Mouse (Mus musculus) forebrain, embryonic 15.5 days (tissue): ENCODE measurements around the gene Ubxn1. TPM values are rescaled to one million over a fixed set of nuclear protein-coding genes. Genes with fewer than 3 reads are reported as not detected.
"Not testable (repeated sequence)": the region's sequence is repeated elsewhere in the genome, so short reads cannot be mapped to it uniquely, and the experiment has no call there.

Experiments
- ATAC-seq: fragments of 200-750 bp; cut with Nextera tagmentation; replicated peaks from 2 replicates; pipeline ENCODE4 v1.8.0; 2017; ENCODE audit warnings: mild to moderate bottlenecking, moderate TSS enrichment, moderate library complexity
- H3K27ac ChIP-seq: fragments of 300-500 bp; sonication (generic); replicated peaks from 2 replicates; pipeline ENCODE4 v1.5.1; 2015; ENCODE audit warnings: mild to moderate bottlenecking, inconsistent platforms
- H3K27me3 ChIP-seq: fragments of 300-500 bp; sonication (generic); 2 replicates; pipeline ENCODE4 v1.6.1; 2015; ENCODE audit warnings: inconsistent platforms
- H3K36me3 ChIP-seq: fragments of 300-500 bp; sonication (generic); 2 replicates; pipeline ENCODE4 v1.6.1; 2015; ENCODE audit warnings: mild to moderate bottlenecking, inconsistent platforms
- H3K4me1 ChIP-seq: fragments of 300-500 bp; sonication (generic); 2 replicates; pipeline ENCODE4 v1.6.1; 2015; ENCODE audit warnings: inconsistent platforms
- H3K4me2 ChIP-seq: fragments of 300-500 bp; sonication (generic); replicated peaks from 2 replicates; pipeline ENCODE4 v1.6.1; 2015; ENCODE audit warnings: mild to moderate bottlenecking, inconsistent platforms
- H3K4me3 ChIP-seq: fragments of 300-500 bp; sonication (generic); 2 replicates; pipeline ENCODE4 v1.5.1; 2015; ENCODE audit warnings: mild to moderate bottlenecking, inconsistent platforms
- H3K9ac ChIP-seq: fragments of 300-500 bp; sonication (generic); replicated peaks from 2 replicates; pipeline ENCODE4 v1.6.1; 2015; ENCODE audit warnings: mild to moderate bottlenecking, inconsistent platforms
- H3K9me3 ChIP-seq: fragments of 300-500 bp; sonication (generic); 2 replicates; pipeline ENCODE4 v1.6.1; 2016; ENCODE audit warnings: inconsistent platforms
- WGBS: fragments of 180-500 bp; shearing (Covaris S2); methylation state at CpG from one replicate; pipeline ENCODE4 v1.1.7; 2015; ENCODE audit warnings: mixed read lengths; 5-methylcytosine and 5-hydroxymethylcytosine counted together
- polyA plus RNA-seq: library from polyadenylated mRNA; unstranded; fragments of >200 nt; fragmentation: Nextera tagmentation; extraction: Ambion mirVana; gene quantifications from 2 replicates; pipeline ENCODE4 v1.2.1, GENCODE M21; 2015

The Ubxn1 gene
- polyA plus RNA-seq, 1 experiment from 2014 or later, result 181 TPM

DNA sequence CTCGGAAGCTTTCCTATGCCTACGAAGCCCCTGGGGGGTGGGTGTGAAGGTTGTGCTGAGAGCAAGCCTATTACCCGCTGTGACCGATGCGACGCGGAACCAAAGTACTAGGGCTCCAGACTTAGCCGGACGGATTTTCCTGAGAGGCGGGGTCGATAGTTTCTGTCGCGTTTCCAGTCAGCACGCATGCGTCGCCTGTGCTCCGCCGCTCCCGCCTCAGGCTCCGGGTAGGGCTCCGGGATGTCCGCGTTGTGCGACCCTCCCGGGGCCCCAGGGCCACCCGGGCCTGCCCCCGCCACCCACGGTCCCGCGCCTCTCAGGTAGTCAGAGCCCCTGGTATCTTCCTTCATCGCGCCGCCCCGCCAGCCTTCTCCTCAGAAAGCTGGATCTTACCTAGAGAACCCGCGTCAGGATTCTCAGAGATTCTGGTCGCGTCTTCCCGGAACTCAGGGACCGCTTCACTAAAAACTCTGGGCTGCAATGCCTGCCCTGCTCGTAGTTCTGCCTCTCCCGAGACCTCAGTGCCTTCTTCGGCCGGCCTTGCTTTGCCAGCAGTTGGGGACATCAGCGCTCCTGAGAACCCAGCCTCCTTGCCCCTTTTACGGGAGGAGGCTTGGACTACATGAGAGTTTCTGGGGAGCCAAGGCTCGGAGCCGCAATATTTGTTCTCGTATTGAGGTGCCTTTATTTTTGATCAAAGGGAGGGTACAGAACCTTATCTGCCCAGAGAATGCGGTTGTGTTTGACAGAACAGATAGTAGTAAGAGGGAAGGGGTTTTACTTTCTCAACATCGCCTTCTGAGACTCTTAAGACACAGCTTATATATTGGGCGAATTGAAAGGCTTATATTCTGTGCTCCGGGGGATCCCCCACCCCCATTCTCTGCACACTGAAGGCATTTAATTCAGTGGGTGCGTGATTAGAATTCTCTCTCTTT is 21.8 kb downstream of the Ubxn1 start, which contains the start of gene Ints5:
Gene Ints5 (plus strand): TSS at position 177 of the 938 bp plus-strand sequence.
- H3K4me3 ChIP-seq, result peak within 1 kb of the TSS; percentile 86
- peak within 1 kb of the TSS; percentile 92 for H3K4me2 ChIP-seq
- peak within 1 kb of the TSS; percentile 95 for H3K9ac ChIP-seq
- no peaks in the 10 kb centered on the region for H3K27me3 ChIP-seq
- ATAC-seq, result peak; percentile 46
- WGBS, result 2% methylated on average over 54 of the region's 54 CpGs
- peaks cover 41% of the 10 kb centered on the region for H3K4me1 ChIP-seq
- H3K9me3 ChIP-seq, result no peaks in the 10 kb centered on the region
- H3K36me3 ChIP-seq, result peaks cover 25% of the 10 kb centered on the region
- peak within 1 kb of the TSS; percentile 87 for H3K27ac ChIP-seq

GRCm38 (mm10) chr19:8895397-8895960 is 24.2 kb downstream of the Ubxn1 start:
- Histone ChIP-seq H3K4me2 (no peak overlapping the region), H3K4me1 (peaks cover 43% of the 10 kb centered on the region), H3K36me3 (peaks cover 21% of the 10 kb centered on the region), H3K9ac (no peak overlapping the region), H3K4me3 (no peak overlapping the region), H3K27me3 (no peaks in the 10 kb centered on the region), H3K9me3 (no peaks in the 10 kb centered on the region), H3K27ac (no peak overlapping the region)
- ATAC-seq, result no peak
- 92% methylated on average over 9 of the region's 9 CpGs for WGBS

- H3K27ac ChIP-seq, H3K4me2 ChIP-seq, H3K9me3 ChIP-seq, ATAC-seq, H3K4me3 ChIP-seq, H3K27me3 ChIP-seq, H3K9ac ChIP-seq: not testable (repeated sequence)
- Histone ChIP-seq H3K36me3 (peaks cover 17% of the 10 kb centered on the region), H3K4me1 (peaks cover 43% of the 10 kb centered on the region)
- 84% methylated on average over 5 of the region's 5 CpGs for WGBS
These were observed 24.9 kb downstream of the Ubxn1 start for GRCm38 (mm10) chr19:8896231-8896630.

GRCm38 (mm10) chr19:8897211-8897864 is 26.0 kb downstream of the Ubxn1 start:
- 25% methylated on average over 21 of the region's 21 CpGs for WGBS
- peak overlapping the region; percentile 72 for H3K4me2 ChIP-seq
- peak overlapping the region; percentile 83 for H3K27ac ChIP-seq
- peak; percentile 57 for ATAC-seq
- not testable (repeated sequence) for H3K9me3 ChIP-seq, H3K27me3 ChIP-seq
- H3K4me3 ChIP-seq, result peak overlapping the region; percentile 62
- peak overlapping the region; percentile 91 for H3K9ac ChIP-seq
- peaks cover 22% of the 10 kb centered on the region for H3K36me3 ChIP-seq
- peaks cover 41% of the 10 kb centered on the region for H3K4me1 ChIP-seq

DNA sequence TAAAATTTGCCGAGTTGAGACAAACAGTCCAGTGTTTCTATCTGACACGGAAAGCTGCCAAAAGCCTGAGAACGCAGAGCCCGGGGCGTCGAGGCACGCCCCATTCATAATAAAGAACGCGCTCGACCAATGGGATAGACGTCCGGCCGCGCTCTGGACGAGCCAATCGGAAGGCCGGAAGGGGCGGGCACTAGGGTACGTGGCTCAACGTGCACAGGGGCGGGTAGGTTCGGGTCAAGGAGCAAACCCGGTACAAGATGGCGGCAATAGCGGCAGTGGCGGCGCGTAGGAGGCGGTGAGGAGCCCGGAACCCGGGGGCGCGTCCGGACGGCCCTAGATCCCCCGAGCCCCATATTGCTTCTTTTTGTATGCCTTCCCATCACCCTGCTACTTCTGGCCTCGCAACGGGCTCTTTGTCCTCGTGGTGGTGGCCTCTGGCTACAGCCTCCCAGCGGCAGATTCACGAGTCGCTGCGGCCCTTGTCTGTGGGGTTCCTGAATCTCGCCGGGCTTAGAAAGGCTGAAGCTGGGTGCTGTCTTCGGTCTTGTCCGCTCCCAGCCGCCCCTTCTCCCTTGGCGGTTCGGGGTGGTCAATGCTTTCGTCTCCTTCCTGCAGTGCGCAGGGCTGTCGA is 26.7 kb downstream of the Ubxn1 start, which contains the start of gene Ganab:
Gene Ganab (plus strand): TSS at position 207 of the 631 bp plus-strand sequence.
- Histone ChIP-seq H3K4me1 (peaks cover 37% of the 10 kb centered on the region), H3K27me3 (no peaks in the 10 kb centered on the region), H3K9ac (peak within 1 kb of the TSS; percentile 91), H3K27ac (peak within 1 kb of the TSS; percentile 83), H3K36me3 (peaks cover 27% of the 10 kb centered on the region), H3K4me2 (peak within 1 kb of the TSS; percentile 72), H3K9me3 (no peaks in the 10 kb centered on the region), H3K4me3 (peak within 1 kb of the TSS; percentile 62)
- peak; percentile 98 for ATAC-seq
- under 1% methylated on average over 53 of the region's 53 CpGs for WGBS

DNA sequence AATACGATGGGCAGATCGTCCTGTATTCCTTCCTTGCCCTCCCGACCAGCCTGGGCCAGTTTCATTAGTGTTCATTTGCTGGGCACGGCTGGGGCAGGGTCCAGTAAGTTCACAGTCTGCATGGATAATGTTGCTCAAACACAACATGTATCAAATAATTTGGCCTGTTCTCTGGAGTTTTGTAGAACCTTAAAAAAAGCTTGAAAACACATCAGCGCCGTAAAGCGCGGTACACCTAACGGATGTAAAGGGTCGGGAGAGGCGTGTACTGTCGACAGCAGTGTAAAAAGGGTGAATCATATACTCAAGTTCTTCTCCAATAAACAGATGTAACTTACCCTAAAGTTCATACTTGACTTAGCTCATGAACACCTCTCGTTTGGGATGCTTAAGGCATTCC is 27.3 kb downstream of the Ubxn1 start:
- Histone ChIP-seq H3K36me3 (peaks cover 33% of the 10 kb centered on the region), H3K4me1 (peaks cover 33% of the 10 kb centered on the region), H3K9ac (peak overlapping the region; percentile 91), H3K4me2 (peak overlapping the region; percentile 72), H3K9me3 (no peaks in the 10 kb centered on the region), H3K27me3 (no peaks in the 10 kb centered on the region), H3K4me3 (peak overlapping the region; percentile 62), H3K27ac (peak overlapping the region; percentile 83)
- 13% methylated on average over 13 of the region's 13 CpGs for WGBS
- ATAC-seq, result no peak

GRCm38 (mm10) chr19:8899079-8899478 is 27.8 kb downstream of the Ubxn1 start:
- Histone ChIP-seq H3K4me2 (peak overlapping the region; percentile 72), H3K4me3 (peak overlapping the region; percentile 62), H3K36me3 (peaks cover 37% of the 10 kb centered on the region), H3K9ac (peak overlapping the region; percentile 91; the same call in 1 of the 2 replicates), H3K27ac (no peak overlapping the region), H3K27me3 (no peaks in the 10 kb centered on the region), H3K9me3 (no peaks in the 10 kb centered on the region), H3K4me1 (peaks cover 28% of the 10 kb centered on the region)
- WGBS, result 50% methylated on average over 3 of the region's 3 CpGs
- no peak for ATAC-seq

DNA sequence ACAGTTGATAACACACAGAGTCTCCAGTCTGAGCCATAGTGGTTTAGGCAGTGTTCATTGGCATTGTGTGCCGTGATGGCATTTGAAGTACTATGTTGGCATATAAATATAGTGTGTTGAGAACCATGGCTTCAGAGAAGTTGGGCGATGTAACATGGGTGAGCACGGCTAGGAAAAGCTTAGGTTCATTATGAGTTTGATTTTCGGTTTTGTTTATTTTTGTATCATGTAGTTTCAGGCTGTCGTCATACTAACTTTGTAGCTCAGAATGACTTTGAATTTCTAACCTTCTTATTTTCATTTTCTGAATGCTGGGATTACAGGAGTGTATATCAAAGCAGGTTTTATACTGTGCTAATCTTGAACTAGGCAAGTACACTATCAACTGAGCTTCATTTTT is 32.1 kb downstream of the Ubxn1 start:
- Histone ChIP-seq H3K36me3 (peaks cover 64% of the 10 kb centered on the region), H3K27ac (no peak overlapping the region), H3K4me2 (no peak overlapping the region), H3K27me3 (no peaks in the 10 kb centered on the region), H3K9me3 (no peaks in the 10 kb centered on the region), H3K4me3 (no peak overlapping the region), H3K4me1 (peaks cover 12% of the 10 kb centered on the region), H3K9ac (no peak overlapping the region)
- ATAC-seq, result no peak
- WGBS, result 94% methylated on average over 5 of the region's 5 CpGs

GRCm38 (mm10) chr19:8908531-8908930 is 37.2 kb downstream of the Ubxn1 start:
- H3K36me3 ChIP-seq, result peaks cover 96% of the 10 kb centered on the region
- no peaks in the 10 kb centered on the region for H3K4me1 ChIP-seq
- H3K9me3 ChIP-seq, result no peaks in the 10 kb centered on the region
- no peak for ATAC-seq
- H3K4me2 ChIP-seq, result no peak overlapping the region
- WGBS, result 93% methylated on average over 6 of the region's 6 CpGs
- no peak overlapping the region for H3K27ac ChIP-seq
- no peak overlapping the region for H3K4me3 ChIP-seq
- no peak overlapping the region for H3K9ac ChIP-seq
- no peaks in the 10 kb centered on the region for H3K27me3 ChIP-seq

DNA sequence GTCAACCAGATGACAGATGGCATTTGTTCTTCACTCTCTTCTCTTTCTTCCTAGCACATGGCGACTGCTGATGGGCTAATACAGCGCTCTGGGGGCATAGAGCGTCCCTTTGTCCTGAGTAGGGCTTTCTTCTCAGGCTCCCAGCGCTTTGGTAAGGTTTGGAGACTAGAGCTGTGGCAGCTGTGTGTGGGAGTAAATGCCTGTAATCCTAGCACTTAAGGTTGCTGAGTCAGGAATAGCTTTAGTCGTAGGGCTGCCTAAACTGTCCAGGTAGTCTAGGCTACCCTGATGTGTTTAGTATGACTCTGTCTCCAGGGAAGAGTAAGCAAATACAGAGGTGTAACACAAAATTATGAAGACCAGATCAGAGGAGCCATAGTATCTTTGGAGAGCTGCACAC is 40.5 kb downstream of the Ubxn1 start:
- WGBS, result 87% methylated on average over 5 of the region's 5 CpGs
- H3K4me2 ChIP-seq, result no peak overlapping the region
- H3K9me3 ChIP-seq, result no peaks in the 10 kb centered on the region
- H3K4me3 ChIP-seq, result no peak overlapping the region
- ATAC-seq, result no peak
- no peaks in the 10 kb centered on the region for H3K27me3 ChIP-seq
- H3K27ac ChIP-seq, result no peak overlapping the region
- peaks cover 98% of the 10 kb centered on the region for H3K36me3 ChIP-seq
- no peaks in the 10 kb centered on the region for H3K4me1 ChIP-seq
- H3K9ac ChIP-seq, result no peak overlapping the region

DNA sequence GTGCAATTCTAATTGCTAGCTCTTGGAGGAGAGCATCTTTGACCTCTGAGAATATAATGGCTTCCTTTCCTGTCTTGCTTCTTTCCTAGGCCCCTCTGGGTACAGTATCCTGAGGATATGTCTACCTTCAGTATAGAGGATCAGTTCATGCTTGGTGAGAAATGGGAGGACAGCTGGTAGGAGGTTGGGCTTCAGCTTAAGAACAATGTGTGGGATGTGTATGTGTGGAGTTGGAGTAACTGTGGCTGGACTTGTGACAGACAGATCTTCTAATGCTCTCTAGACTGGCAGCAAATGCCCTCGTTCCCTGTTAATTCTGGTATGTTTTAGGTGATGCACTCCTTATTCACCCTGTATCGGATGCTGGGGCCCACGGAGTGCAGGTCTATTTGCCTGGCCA is 42.9 kb downstream of the Ubxn1 start:
- Histone ChIP-seq H3K9ac (no peak overlapping the region), H3K27ac (no peak overlapping the region), H3K4me1 (no peaks in the 10 kb centered on the region), H3K4me2 (no peak overlapping the region), H3K9me3 (no peaks in the 10 kb centered on the region), H3K4me3 (no peak overlapping the region), H3K27me3 (no peaks in the 10 kb centered on the region), H3K36me3 (peaks cover 77% of the 10 kb centered on the region)
- WGBS, result 95% methylated on average over 3 of the region's 3 CpGs
- ATAC-seq, result no peak
